Mouse (Mus musculus) gastrocnemius, postnatal 14 days (tissue): Measurements from ENCODE around the gene Phf13. TPM values are rescaled to one million over a fixed set of nuclear protein-coding genes. Genes with fewer than 3 reads are reported as not detected.

Experiments
- DNase-seq: peaks from one replicate; pipeline ENCODE4 v3.0.0; 2021; ENCODE audit warnings: mixed read lengths
- intact Hi-C: fragments of 180-260 bp; cut with DNase I; formaldehyde crosslinking; loops from one replicate; pipeline ENCODE4 v1.15.1; 2025; ENCODE audit warnings: low total_unique reads
- total RNA-seq, 2 experiments: library from RNA; stranded (reverse); gene quantifications; 2 replicates each; pipeline ENCODE4 v1.2.3; 2021

Gene Phf13
- total RNA-seq, 2 experiments from 2014 or later, result 4.1 to 4.4 TPM

DNA sequence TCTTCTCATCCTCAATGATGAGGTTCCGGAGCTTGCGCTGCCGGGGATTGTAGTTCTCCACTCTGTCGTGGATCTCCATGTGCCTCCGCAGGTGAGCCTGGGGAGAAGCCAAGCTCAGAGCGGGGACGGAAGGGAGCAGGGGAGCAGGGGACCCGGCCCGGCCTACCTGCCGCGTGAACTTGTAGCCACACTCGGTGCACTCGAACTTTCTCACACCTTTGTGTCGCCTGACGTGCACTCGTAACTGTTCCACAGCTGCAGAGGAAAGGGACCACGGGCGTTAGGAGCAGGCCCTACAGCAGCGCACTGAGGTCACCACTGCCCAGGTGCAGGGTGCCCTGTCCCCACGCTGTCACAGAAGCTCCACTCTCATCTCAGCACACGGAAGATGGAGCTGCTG, 24.0 kb upstream of the Phf13 start:
- intact Hi-C loops, result no loop called here

GRCm38 (mm10) chr4:152019073-152019472, 23.0 kb upstream of the Phf13 start:
- intact Hi-C loops, result no loop called here
- DNase-seq, result no peak

More for the DNA sequence above, 24.0 kb upstream of the Phf13 start:
- DNase-seq, result no peak

- DNase-seq, result no peak
- intact Hi-C loops, result no loop called here
Observed at GRCm38 (mm10) chr4:152013036-152013813, 17.2 kb upstream of the Phf13 start.

DNA sequence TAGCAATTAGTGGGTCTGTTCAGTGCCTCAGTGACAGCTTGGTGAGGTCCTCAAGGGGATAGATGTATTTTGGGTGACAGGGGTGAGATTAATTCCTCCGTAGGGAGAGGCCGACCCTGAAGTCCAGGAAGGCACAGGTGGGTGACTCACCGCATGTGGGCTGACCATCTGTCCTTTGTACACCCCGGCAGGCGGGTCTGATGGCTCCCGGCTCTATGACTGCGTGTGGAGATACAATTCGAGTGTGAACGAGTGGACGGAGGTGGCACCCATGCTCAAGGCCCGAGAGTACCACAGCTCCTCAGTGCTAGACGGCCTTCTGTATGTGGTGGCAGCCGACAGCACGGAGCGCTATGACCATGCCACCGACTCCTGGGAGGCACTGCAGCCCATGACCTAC, 16.1 kb upstream of the Phf13 start:
- intact Hi-C loops, result no loop called here
- no peak for DNase-seq

- intact Hi-C loops, result no loop called here
- no peak for DNase-seq
Observed at GRCm38 (mm10) chr4:152011171-152011760, 15.2 kb upstream of the Phf13 start.

- no peak for DNase-seq
- intact Hi-C loops, result no loop called here
Observed at GRCm38 (mm10) chr4:152010707-152011134, 14.7 kb upstream of the Phf13 start.

DNA sequence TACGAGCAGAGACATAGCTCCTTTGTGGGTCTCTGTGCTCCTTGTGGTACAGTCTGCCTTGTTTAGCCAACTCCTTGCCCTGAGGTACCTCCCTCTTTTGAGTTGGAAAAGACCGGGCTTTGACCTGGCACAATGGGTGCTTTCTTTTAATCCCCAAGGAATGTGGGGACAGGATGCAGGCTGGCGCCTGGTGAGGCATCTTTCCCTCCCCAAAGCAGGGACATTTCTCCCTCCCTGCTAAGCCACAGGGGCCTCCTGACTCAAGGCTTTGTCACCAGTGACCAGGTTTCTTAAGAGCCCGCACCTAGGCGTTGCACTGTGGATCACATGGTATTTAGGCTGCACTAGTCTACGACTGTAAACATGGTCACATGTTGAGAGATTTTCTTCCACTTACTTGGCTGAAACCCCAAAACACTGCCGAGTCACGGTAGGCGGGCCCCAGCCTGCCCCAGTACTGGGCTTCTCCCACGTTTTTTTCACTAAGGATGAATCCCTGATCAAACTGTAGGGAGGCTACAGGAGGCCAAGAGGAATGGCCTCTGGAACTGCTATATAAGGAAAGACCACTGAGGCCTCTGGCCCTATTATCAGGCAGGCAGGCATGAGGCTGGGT, 14.1 kb upstream of the Phf13 start:
- intact Hi-C loops, result no loop called here

DNA sequence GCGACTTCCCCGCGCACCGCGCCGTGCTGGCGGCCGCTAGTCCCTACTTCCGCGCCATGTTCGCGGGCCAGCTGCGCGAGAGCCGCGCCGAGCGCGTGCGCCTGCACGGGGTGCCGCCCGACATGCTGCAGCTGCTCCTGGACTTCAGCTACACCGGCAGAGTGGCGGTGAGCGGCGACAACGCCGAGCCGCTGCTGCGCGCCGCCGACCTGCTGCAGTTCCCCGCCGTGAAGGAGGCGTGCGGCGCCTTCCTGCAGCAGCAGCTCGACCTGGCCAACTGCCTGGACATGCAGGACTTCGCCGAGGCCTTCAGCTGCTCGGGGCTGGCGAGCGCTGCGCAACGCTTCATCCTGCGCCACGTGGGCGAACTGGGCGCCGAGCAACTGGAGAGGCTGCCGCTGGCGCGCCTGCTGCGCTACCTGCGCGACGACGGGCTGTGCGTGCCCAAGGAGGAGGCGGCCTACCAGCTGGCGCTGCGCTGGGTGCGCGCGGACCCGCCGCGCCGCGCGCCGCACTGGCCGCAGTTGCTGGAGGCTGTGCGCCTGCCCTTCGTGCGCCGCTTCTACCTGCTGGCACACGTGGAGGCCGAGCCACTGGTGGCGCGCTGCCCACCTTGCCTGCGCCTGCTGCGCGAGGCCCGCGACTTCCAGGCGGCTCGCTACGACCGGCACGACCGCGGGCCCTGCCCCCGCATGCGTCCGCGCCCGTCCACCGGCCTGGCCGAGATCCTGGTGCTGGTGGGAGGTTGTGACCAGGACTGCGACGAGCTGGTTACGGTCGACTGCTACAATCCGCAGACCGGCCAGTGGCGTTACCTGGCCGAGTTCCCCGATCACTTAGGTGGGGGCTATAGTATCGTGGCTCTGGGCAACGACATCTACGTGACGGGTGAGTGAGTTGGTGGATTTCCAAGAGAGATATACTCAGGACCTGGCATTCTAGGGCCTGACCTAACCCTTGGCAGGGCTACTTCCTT, 13.3 kb upstream of the Phf13 start:
- intact Hi-C loops, result no loop called here
- peak; percentile 82 for DNase-seq

More for the DNA sequence above, 14.1 kb upstream of the Phf13 start:
- DNase-seq, result no peak

GRCm38 (mm10) chr4:152008622-152009075, 12.6 kb upstream of the Phf13 start, which contains the start of gene Klhl21:
Gene Klhl21, plus strand, starts transcription at chr4:152008803.
- intact Hi-C loops, result no loop called here
- DNase-seq, result peak; percentile 96

DNA sequence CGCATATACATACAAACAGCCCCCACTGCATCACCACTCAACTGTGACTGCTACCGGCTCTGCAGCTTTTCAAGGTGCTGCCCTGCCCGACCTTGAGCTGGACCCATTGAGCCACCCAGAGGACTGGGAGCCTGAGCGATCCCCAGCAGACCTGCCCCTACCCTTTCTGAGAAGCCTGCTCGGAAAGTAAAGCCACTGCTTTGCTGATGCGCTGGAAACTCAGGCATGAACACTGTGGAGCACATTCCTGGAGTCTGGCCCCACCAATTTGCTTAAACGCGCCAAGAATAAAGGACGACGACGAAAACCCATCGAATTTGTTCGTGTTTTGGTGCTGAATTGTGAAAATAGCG, 12.1 kb upstream of the Phf13 start:
- DNase-seq, result no peak
- intact Hi-C loops, result no loop called here

- no peak for DNase-seq
- intact Hi-C loops, result no loop called here
Observed at GRCm38 (mm10) chr4:152007481-152008147, 11.6 kb upstream of the Phf13 start.

DNA sequence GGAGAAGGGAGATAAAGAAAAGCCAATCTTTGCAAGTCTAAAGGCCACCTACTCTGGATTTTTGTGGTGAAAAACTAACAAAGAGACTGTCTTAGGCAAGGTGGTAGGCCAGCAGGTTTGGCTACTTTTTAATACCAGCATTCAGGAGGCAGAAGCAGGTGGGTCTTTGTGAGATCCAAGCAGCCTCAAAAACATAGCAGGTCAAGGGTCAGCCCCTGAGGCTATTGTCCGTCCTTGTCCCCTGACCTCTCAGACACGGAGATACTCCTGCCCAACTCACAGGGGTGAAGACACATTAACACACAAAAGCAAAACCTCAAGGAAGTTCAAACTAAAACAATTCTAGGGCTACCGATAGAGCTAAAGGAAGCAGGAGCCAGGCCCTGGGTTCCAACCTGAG, 10.8 kb upstream of the Phf13 start:
- no peak for DNase-seq
- intact Hi-C loops, result no loop called here

DNA sequence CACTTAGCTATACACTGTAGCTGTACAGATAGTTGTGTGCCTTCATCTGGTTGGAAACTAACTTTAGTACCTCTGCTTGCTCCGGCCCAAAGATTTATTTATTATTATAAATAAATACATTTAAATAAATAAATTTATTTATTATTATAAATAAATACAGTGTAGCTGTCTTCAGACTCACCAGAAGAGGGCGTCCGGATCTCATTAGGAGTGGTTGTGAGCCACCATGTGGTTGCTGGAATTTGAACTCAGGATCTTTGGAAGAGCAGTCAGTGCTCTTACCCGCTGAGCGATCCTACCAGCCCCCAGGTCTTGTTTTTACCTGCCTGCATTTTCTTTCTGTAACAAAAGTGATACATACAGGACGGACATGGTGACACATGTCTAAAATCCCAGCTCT, 10.1 kb upstream of the Phf13 start:
- intact Hi-C loops, result no loop called here

GRCm38 (mm10) chr4:152002063-152002462, 6.0 kb upstream of the Phf13 start:
- DNase-seq, result no peak
- intact Hi-C loops, result no loop called here

More for the DNA sequence above, 10.1 kb upstream of the Phf13 start:
- no peak for DNase-seq

DNA sequence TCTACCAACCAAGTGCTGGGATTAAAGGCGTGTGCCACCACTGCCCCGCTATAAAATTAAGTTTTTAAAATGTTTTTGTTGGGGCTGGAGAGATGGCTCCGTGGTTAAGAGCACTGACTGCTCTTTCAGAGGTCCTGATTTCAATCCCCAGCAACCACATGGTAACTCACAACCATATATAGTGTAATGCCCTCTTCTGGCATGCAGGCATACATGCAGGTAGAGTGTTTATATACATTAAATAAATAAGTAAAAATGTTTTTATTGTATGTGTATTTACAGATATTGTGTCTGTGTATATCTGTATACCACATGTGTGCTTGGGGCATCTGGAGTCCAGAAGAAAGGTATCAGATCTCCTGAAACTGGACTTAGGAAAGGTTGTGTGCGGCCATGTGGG, 5.3 kb upstream of the Phf13 start:
- DNase-seq, result no peak
- intact Hi-C loops, result no loop called here

- DNase-seq, result no peak
- intact Hi-C loops, result no loop called here
Observed at GRCm38 (mm10) chr4:152000906-152001305, 4.8 kb upstream of the Phf13 start.

DNA sequence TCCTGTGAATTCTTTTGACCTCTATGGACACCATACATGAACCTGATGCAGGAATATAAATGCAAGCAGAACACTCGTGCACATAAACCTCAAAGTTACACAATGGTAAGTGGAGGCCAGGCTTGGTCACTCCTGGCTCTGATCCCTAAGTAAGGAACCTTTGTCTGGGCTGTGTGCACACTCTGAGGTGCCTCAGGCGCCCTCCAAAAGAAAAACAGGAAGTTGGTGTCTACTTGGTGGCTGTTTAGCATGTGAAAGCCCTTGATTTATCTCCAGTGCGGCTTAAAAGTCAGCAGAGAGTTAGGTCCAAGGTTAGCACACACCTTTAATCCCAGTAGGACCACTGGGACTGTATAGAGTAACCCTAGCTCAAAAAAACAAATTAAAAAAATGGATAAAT, 3.4 kb upstream of the Phf13 start:
- DNase-seq, result no peak
- intact Hi-C loops, result no loop called here

DNA sequence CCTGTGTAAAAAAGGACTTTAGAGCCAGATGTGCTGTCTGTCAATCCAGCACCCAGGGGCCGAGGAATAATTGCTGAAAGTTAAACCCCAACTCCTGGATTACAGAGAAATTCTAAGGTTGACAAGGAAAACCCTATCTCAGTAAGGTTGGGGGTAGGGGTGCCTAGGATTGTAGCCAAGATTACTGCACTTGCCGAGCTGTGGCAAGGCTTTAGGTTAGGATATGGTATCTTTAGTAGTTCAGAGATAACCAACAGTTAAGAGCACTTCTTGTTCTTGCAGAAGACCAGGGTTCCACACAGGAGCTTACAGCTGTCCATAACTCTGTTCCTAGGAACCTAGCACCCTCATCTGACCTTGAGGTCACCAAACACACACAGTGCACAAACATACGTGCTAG, 1.6 kb upstream of the Phf13 start:
- intact Hi-C loops, result no loop called here
- no peak for DNase-seq

DNA sequence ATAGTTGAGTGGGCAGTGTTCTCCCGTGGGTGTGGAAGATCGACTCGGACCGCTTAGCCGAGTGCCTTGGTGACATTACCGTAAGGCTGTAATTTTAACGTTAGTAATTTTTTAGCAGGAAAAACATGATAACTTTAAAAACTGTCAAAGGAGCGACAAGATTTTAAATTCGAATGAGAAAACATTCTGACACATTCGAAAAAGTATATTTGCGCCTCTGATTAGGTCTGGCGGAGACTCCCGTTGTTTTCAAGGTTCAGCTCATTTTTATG, 829 bp upstream of the Phf13 start:
- DNase-seq, result no peak
- intact Hi-C loops, result no loop called here
